8 mouse cellular contexts compared by ENCODE assay signal in the genomic region with DNA sequence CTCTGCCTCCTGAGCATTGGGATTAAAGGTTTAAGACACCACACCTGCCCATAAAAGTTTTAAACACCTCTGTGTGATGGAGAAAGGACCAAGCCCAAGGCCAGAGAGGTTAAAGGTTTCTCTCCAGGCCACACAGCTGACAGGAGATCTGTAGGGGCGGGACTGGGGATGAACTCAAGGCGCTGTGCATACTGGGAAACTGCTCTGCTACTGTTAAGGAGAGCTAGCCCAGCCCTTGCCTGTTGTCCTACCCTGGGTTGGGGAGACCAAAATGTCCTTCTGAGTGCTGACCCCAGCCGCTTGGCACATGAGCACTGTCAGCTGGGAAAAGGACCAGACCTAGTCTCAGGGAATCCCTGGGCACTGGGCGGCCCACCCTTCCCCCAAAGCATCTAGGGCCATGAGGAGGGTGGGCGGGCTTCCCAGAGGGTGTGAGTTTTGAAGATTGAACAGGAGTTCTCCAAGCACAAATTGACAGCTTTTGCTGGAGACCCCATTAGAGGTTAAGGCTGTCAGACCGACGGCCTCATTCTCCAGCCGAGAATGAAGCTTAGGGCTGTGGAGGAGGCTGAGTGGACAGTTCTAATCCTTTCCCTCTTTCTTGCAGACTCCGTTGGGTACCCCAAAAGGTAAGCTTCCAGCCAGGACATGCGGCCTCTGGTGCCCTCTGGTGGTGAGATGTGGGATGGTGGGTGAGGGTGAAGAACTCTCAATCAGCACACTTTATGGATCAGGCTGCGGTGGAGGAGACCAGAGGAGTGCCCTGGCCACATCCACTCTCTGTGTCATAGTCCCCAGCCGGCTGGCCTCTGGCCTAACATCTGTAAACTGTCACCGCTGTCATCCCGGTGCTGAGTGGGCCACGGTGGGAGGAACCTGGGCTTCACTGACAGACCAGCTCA. TPM values are rescaled to one million over a fixed set of nuclear protein-coding genes. Genes with fewer than 3 reads are reported as not detected.
DNase-seq lines count a peak whose midpoint lies in the region; ATAC-seq and TF ChIP-seq lines count a peak whose summit lies in the region.

No protein-coding gene starts in this region.

- no peak for TF ChIP-seq EP300 in MEL (IDR thresholded peaks at IDR 0.05; ENCODE audit: low read depth in 1 of 2, low read length in 2 of 2)
- TF ChIP-seq EP300 in lung, postnatal 0 days (IDR thresholded peaks at IDR 0.05), result no peak

- no peak overlapping the region for H3K4me3 ChIP-seq in MEL (ENCODE audit: control insufficient read depth in 1 of 2, insufficient read depth in 1 of 2, low read depth in 2 of 2, low read length in 2 of 2)
- no peak overlapping the region for H3K4me3 ChIP-seq in cerebellum, adult 2 months (replicated peaks; ENCODE audit: insufficient read depth, low read depth, low read length)
- no peak overlapping the region for H3K4me3 ChIP-seq in hindbrain, embryonic 11.5 days (ENCODE audit: low read depth, low read length)
- no peak overlapping the region for H3K4me3 ChIP-seq in lung, postnatal 0 days (ENCODE audit: low read depth, low read length)

- DNase-seq in MEL (ENCODE audit: low read depth, low spot score), result peak; percentile 79
- peak; percentile 77 to 93 for DNase-seq in cerebellum, adult 2 months
- peak; percentile 89 for DNase-seq in hindbrain, embryonic 11.5 days (ENCODE audit: low spot score)
- peak; percentile 94 for DNase-seq in layer of hippocampus, postnatal 10 days (ENCODE audit: low spot score in 2 of 2)
- DNase-seq in lung, postnatal 0 days (ENCODE audit: low spot score), result peak; percentile 58
- DNase-seq in retina, adult 2 months (ENCODE audit: low read depth, low spot score), result peak; percentile 56
- peak; percentile 91 for DNase-seq in thymus, postnatal 25 days

- 31% methylated on average over 15 of the region's 15 CpGs for WGBS in cerebellum, adult 2 months
- 34% methylated on average over 15 of the region's 15 CpGs for WGBS in hindbrain, embryonic 11.5 days
- WGBS in lung, postnatal 0 days, result 32% methylated on average over 15 of the region's 15 CpGs

- H3K79me2 ChIP-seq in MEL (ENCODE audit: control insufficient read depth, insufficient read depth, low read length, poor library complexity), result no peaks in the 10 kb centered on the region

- H3K36me3 ChIP-seq in MEL (ENCODE audit: control insufficient read depth in 1 of 2, insufficient read depth in 2 of 2, low read length in 2 of 2), result no peaks in the 10 kb centered on the region
- peaks cover 4% of the 10 kb centered on the region; the same call in 1 of the 2 replicates for H3K36me3 ChIP-seq in hindbrain, embryonic 11.5 days (ENCODE audit: control insufficient read depth, insufficient read depth, low read length)
- no peaks in the 10 kb centered on the region for H3K36me3 ChIP-seq in lung, postnatal 0 days (ENCODE audit: insufficient read depth, low read length)

- no peaks in the 10 kb centered on the region for H3K9me3 ChIP-seq in MEL (replicated peaks; ENCODE audit: insufficient read depth, low read length)
- H3K9me3 ChIP-seq in hindbrain, embryonic 11.5 days (ENCODE audit: control insufficient read depth, low read length), result no peaks in the 10 kb centered on the region
- H3K9me3 ChIP-seq in lung, postnatal 0 days (ENCODE audit: low read length), result no peaks in the 10 kb centered on the region

- no peak overlapping the region for H3K4me2 ChIP-seq in hindbrain, embryonic 11.5 days (replicated peaks; ENCODE audit: low read depth, low read length)
- no peak overlapping the region for H3K4me2 ChIP-seq in lung, postnatal 0 days (replicated peaks; ENCODE audit: low read depth, low read length)

- no peak overlapping the region for H3K27ac ChIP-seq in MEL (ENCODE audit: control insufficient read depth, low read depth, low read length)
- no peak overlapping the region for H3K27ac ChIP-seq in cerebellum, adult 2 months (ENCODE audit: insufficient read depth, low read length)
- H3K27ac ChIP-seq in hindbrain, embryonic 11.5 days (ENCODE audit: low read depth, low read length), result peak overlapping the region; percentile 40; the same call in 1 of the 2 replicates
- no peak overlapping the region for H3K27ac ChIP-seq in lung, postnatal 0 days (ENCODE audit: low read length)

- peak; percentile 97 for TF ChIP-seq RAD21 in MEL (IDR thresholded peaks at IDR 0.05; ENCODE audit: low read depth, low read length)

- no peaks in the 10 kb centered on the region for H3K27me3 ChIP-seq in MEL (ENCODE audit: control insufficient read depth in 1 of 2, insufficient read depth in 2 of 2, low read length in 2 of 2)
- H3K27me3 ChIP-seq in cerebellum, adult 2 months (ENCODE audit: control insufficient read depth, insufficient read depth, low read length), result no peaks in the 10 kb centered on the region
- no peaks in the 10 kb centered on the region for H3K27me3 ChIP-seq in hindbrain, embryonic 11.5 days (ENCODE audit: control insufficient read depth, insufficient read depth, low read length)
- H3K27me3 ChIP-seq in lung, postnatal 0 days (replicated peaks; ENCODE audit: insufficient read depth, low read length), result no peaks in the 10 kb centered on the region

- peak; percentile 72 for ATAC-seq in frontal cortex, adult (ENCODE audit: low TSS enrichment)
- peak; percentile 63 for ATAC-seq in hindbrain, embryonic 11.5 days (ENCODE audit: low FRiP score)
- ATAC-seq in lung, postnatal 0 days, result peak; percentile 46

- TF ChIP-seq POLR2A in MEL (IDR thresholded peaks at IDR 0.05; ENCODE audit: control insufficient read depth in 1 of 2, insufficient read depth in 1 of 2, low read depth in 1 of 2, low read length in 2 of 2, poor library complexity in 1 of 2), result no peak
- TF ChIP-seq POLR2A in cerebellum, adult 2 months (IDR thresholded peaks at IDR 0.05; ENCODE audit: borderline replicate concordance, insufficient read depth, low read length), result no peak

- TF ChIP-seq CTCF in MEL (IDR thresholded peaks at IDR 0.05 in 2 of 3, conservative IDR thresholded peaks at IDR 0.05 in 1 of 3; ENCODE audit: control insufficient read depth in 1 of 3, insufficient read depth in 1 of 3, low read depth in 2 of 3, low read length in 3 of 3, poor library complexity in 1 of 3, severe bottlenecking in 1 of 3), result peak; percentile 96 to 98 (median 97); a peak in 5 of 6 replicates
- peak; percentile 98 for TF ChIP-seq CTCF in cerebellum, adult 2 months (IDR thresholded peaks at IDR 0.05; ENCODE audit: borderline replicate concordance, insufficient read depth, low read depth, low read length)
- TF ChIP-seq CTCF in lung, postnatal 0 days (IDR thresholded peaks at IDR 0.05), result peak; percentile 98

- H3K9ac ChIP-seq in MEL (ENCODE audit: control insufficient read depth, low read depth, low read length, poor library complexity, severe bottlenecking), result no peak overlapping the region
- H3K9ac ChIP-seq in hindbrain, embryonic 11.5 days (ENCODE audit: low read depth, low read length), result no peak overlapping the region
- no peak overlapping the region for H3K9ac ChIP-seq in lung, postnatal 0 days (replicated peaks; ENCODE audit: low read depth)

- no peaks in the 10 kb centered on the region for H3K4me1 ChIP-seq in MEL (ENCODE audit: control insufficient read depth in 1 of 2, insufficient read depth in 2 of 2, low read length in 2 of 2)
- H3K4me1 ChIP-seq in cerebellum, adult 2 months (ENCODE audit: control insufficient read depth, insufficient read depth, low read length), result peaks cover 14% of the 10 kb centered on the region
- no peaks in the 10 kb centered on the region for H3K4me1 ChIP-seq in hindbrain, embryonic 11.5 days (replicated peaks; ENCODE audit: control insufficient read depth, insufficient read depth, low read length)
- H3K4me1 ChIP-seq in lung, postnatal 0 days (ENCODE audit: insufficient read depth, low read depth, low read length), result no peaks in the 10 kb centered on the region

RNA-seq across cellular contexts. Expression of a gene that starts 8.8 kb away (rescaled TPM):
- total RNA-seq in MEL (2012; rRNA removed), result not detected in 2 replicates
- polyA plus RNA-seq in MEL (2012; ENCODE audit: insufficient read depth in 1 of 2, insufficient read length in 2 of 2, low read depth in 1 of 2, low replicate concordance in 2 of 2, missing spikeins in 1 of 2), result not detected
- 0.29 and 0.41 TPM in 2 replicates for polyA plus RNA-seq in cerebellum, adult 2 months (2012; rRNA removed)
- 0.59 and 0.69 TPM in 2 replicates for polyA plus RNA-seq in hindbrain, embryonic 11.5 days (2014; fragmentation: Nextera tagmentation; extraction: Ambion mirVana)
- total RNA-seq in layer of hippocampus, postnatal 10 days (2021), result under 1 TPM; 0.33 to 0.78 TPM
- polyA plus RNA-seq in lung, postnatal 0 days (2015; fragmentation: Nextera tagmentation; extraction: Ambion mirVana), result 10.5 and 10.6 TPM in 2 replicates

RNA-seq across cellular contexts. Expression of a gene that starts 18.6 kb away (rescaled TPM):
- 4.8 TPM in 2 replicates for total RNA-seq in MEL (2012; rRNA removed)
- polyA plus RNA-seq in MEL (2012; ENCODE audit: insufficient read depth in 1 of 2, insufficient read length in 2 of 2, low read depth in 1 of 2, low replicate concordance in 2 of 2, missing spikeins in 1 of 2), result 10 to 100 TPM in 1 of 2 experiments, not detected in 1; 15.5 TPM
- 140 and 143 TPM in 2 replicates for polyA plus RNA-seq in cerebellum, adult 2 months (2012; rRNA removed)
- polyA plus RNA-seq in hindbrain, embryonic 11.5 days (2014; fragmentation: Nextera tagmentation; extraction: Ambion mirVana), result 129 and 132 TPM in 2 replicates
- 100 to 1,000 TPM; 392 to 395 TPM for total RNA-seq in layer of hippocampus, postnatal 10 days (2021)
- 29.6 and 30.8 TPM in 2 replicates for polyA plus RNA-seq in lung, postnatal 0 days (2015; fragmentation: Nextera tagmentation; extraction: Ambion mirVana)

RNA-seq across cellular contexts. Expression of a gene that starts 21.2 kb away (rescaled TPM):
- 0.39 and 0.50 TPM in 2 replicates for total RNA-seq in MEL (2012; rRNA removed)
- polyA plus RNA-seq in MEL (2012; ENCODE audit: insufficient read depth in 1 of 2, insufficient read length in 2 of 2, low read depth in 1 of 2, low replicate concordance in 2 of 2, missing spikeins in 1 of 2), result under 1 TPM in 1 of 2 experiments, not detected in 1; 0.70 TPM
- 0.16 and 0.19 TPM in 2 replicates for polyA plus RNA-seq in cerebellum, adult 2 months (2012; rRNA removed)
- 0.13 TPM in 1 of 2 replicates, not detected in the other for polyA plus RNA-seq in hindbrain, embryonic 11.5 days (2014; fragmentation: Nextera tagmentation; extraction: Ambion mirVana)
- under 1 TPM; 0.21 to 0.31 TPM for total RNA-seq in layer of hippocampus, postnatal 10 days (2021)
- polyA plus RNA-seq in lung, postnatal 0 days (2015; fragmentation: Nextera tagmentation; extraction: Ambion mirVana), result 0.11 and 0.31 TPM in 2 replicates

RNA-seq across cellular contexts. Expression of a gene that starts 34.9 kb away (rescaled TPM):
- 2.2 and 4.3 TPM in 2 replicates for total RNA-seq in MEL (2012; rRNA removed)
- 1 to 10 TPM in 1 of 2 experiments, not detected in 1; 7.1 TPM for polyA plus RNA-seq in MEL (2012; ENCODE audit: insufficient read depth in 1 of 2, insufficient read length in 2 of 2, low read depth in 1 of 2, low replicate concordance in 2 of 2, missing spikeins in 1 of 2)
- 2.2 and 2.5 TPM in 2 replicates for polyA plus RNA-seq in cerebellum, adult 2 months (2012; rRNA removed)
- 1.5 TPM in 2 replicates for polyA plus RNA-seq in hindbrain, embryonic 11.5 days (2014; fragmentation: Nextera tagmentation; extraction: Ambion mirVana)
- 1 to 10 TPM; 1.3 to 1.5 TPM for total RNA-seq in layer of hippocampus, postnatal 10 days (2021)
- polyA plus RNA-seq in lung, postnatal 0 days (2015; fragmentation: Nextera tagmentation; extraction: Ambion mirVana), result 38.6 and 39.9 TPM in 2 replicates

RNA-seq across cellular contexts. Expression of a gene that starts 42.2 kb away (rescaled TPM):
- total RNA-seq in MEL (2012; rRNA removed), result 301 and 316 TPM in 2 replicates
- polyA plus RNA-seq in MEL (2012; ENCODE audit: insufficient read depth in 1 of 2, insufficient read length in 2 of 2, low read depth in 1 of 2, low replicate concordance in 2 of 2, missing spikeins in 1 of 2), result 100 to 1,000 TPM; 329 to 837 TPM
- polyA plus RNA-seq in cerebellum, adult 2 months (2012; rRNA removed), result 64.2 and 68.6 TPM in 2 replicates
- polyA plus RNA-seq in hindbrain, embryonic 11.5 days (2014; fragmentation: Nextera tagmentation; extraction: Ambion mirVana), result 141 and 152 TPM in 2 replicates
- total RNA-seq in layer of hippocampus, postnatal 10 days (2021), result 10 to 100 TPM; 63.8 to 66.5 TPM
- 107 and 109 TPM in 2 replicates for polyA plus RNA-seq in lung, postnatal 0 days (2015; fragmentation: Nextera tagmentation; extraction: Ambion mirVana)
